Mouse (Mus musculus) lung, adult 2 months (tissue): ENCODE results near the gene Pik3ip1. TPM values are rescaled to one million over a fixed set of nuclear protein-coding genes. Genes with fewer than 3 reads are reported as not detected.

ENCODE experiments used
- DNase-seq: peaks from one replicate; pipeline ENCODE4 v3.0.0; 2022
- H3K4me1 ChIP-seq: fragments of 200-500 bp; 2 replicates; pipeline ENCODE4 v1.6.1; 2011; ENCODE audit warnings: low read length; ENCODE audit not compliant: control insufficient read depth, insufficient read depth
- H3K4me3 ChIP-seq: fragments of 200-500 bp; replicated peaks from 2 replicates; pipeline ENCODE3; 2011; ENCODE audit warnings: low read depth, mild to moderate bottlenecking, control low read depth, low read length; ENCODE audit errors: extremely low read depth
- CTCF ChIP-seq: fragments of 200-500 bp; IDR thresholded peaks from 2 replicates; pipeline ENCODE4 v1.5.1; 2011; ENCODE audit warnings: mild to moderate bottlenecking, low read length, control low read depth; ENCODE audit not compliant: insufficient read depth
- POLR2A ChIP-seq: fragments of 200-500 bp; IDR thresholded peaks from 2 replicates; pipeline ENCODE4 v1.6.1; 2011; ENCODE audit warnings: low read depth, mild to moderate bottlenecking, control low read depth, low read length, borderline replicate concordance; ENCODE audit errors: extremely low read depth
- WGBS: fragments of 180-500 bp; shearing (Covaris S2); methylation state at CpG from one replicate; pipeline ENCODE4 v1.1.7; 2018; 5-methylcytosine and 5-hydroxymethylcytosine counted together
- polyA plus RNA-seq: library from polyadenylated mRNA; depleted of rRNA; stranded (reverse); fragments of >200 nt; gene quantifications from 2 replicates; pipeline ENCODE4 v1.2.3, GENCODE M21; 2012

The Pik3ip1 gene
- polyA plus RNA-seq, 1 experiment, result 23.2 TPM

- no peak for DNase-seq
- Histone ChIP-seq H3K4me1 (peaks cover 30% of the 10 kb centered on the region), H3K4me3 (no peak overlapping the region)
- no peak for TF ChIP-seq POLR2A
- no peak for TF ChIP-seq CTCF
- WGBS, result 79% methylated on average over 11 of the region's 11 CpGs
Measured at GRCm38 (mm10) chr11:3334141-3334710, 4.0 kb downstream of the Pik3ip1 start.

- TF ChIP-seq CTCF (no peak), POLR2A (no peak)
- WGBS, result 30% methylated on average over 9 of the region's 9 CpGs
- DNase-seq, result no peak
- peaks cover 30% of the 10 kb centered on the region for H3K4me1 ChIP-seq
- no peak overlapping the region for H3K4me3 ChIP-seq
Measured at GRCm38 (mm10) chr11:3334711-3335316, 4.6 kb downstream of the Pik3ip1 start.

GRCm38 (mm10) chr11:3335651-3336216 lies 5.5 kb downstream of the Pik3ip1 start:
- WGBS, result 19% methylated on average over 11 of the region's 11 CpGs
- Histone ChIP-seq H3K4me3 (peak overlapping the region; percentile 33), H3K4me1 (peaks cover 30% of the 10 kb centered on the region)
- DNase-seq, result no peak
- TF ChIP-seq CTCF, result no peak
- no peak for TF ChIP-seq POLR2A

DNA sequence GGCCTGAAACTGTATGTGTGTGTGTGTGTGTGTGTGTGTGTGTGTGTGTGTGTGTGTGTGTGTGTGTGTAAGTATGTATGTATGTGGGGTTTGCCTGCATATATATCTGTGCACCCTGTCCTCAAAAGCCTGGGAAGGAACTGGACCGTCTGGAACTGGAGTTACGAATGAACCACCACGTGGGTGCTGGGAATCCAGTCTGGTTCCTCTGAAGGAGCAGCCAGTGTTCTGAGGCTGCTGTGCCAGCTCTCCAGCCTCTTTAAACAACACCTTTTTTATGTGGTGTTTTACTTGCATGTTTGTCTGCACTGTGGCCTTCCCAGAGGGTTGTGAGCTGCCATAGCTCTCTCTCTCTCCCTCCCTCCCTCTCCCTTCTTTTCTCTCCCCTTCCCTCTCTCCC lies 6.4 kb downstream of the Pik3ip1 start:
- no peak for DNase-seq
- 70% methylated on average over 3 of the region's 3 CpGs for WGBS
- Histone ChIP-seq H3K4me1 (peaks cover 29% of the 10 kb centered on the region), H3K4me3 (no peak overlapping the region)
- TF ChIP-seq CTCF (no peak), POLR2A (no peak)

- peaks cover 28% of the 10 kb centered on the region for H3K4me1 ChIP-seq
- DNase-seq, result no peak
- H3K4me3 ChIP-seq, result no peak overlapping the region
- TF ChIP-seq POLR2A (no peak), CTCF (no peak)
- 29% methylated on average over 12 of the region's 12 CpGs for WGBS
Measured at GRCm38 (mm10) chr11:3337173-3337955, 7.2 kb downstream of the Pik3ip1 start.

DNA sequence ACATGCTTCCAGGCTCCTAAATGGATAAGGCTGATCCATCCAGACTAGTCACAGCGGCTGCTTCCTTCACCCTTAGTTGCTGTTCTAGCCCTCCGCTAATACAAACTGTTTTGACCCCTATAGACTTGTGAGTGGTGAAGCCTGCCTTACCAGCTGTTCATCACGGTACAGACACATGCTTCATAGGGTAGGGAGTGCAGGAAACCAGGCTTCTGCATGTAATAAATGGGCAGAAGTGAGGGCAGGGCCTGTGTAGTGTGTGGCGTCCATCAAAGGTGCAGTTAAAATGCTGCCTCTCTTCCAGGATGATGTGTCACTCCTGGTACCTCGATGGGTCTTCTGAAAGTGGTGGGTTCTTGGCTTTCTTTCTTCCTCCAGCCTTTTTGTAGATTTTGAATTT lies 7.8 kb downstream of the Pik3ip1 start:
- TF ChIP-seq CTCF (no peak), POLR2A (no peak)
- 65% methylated on average over 5 of the region's 5 CpGs for WGBS
- H3K4me3 ChIP-seq, result no peak overlapping the region
- DNase-seq, result no peak
- peaks cover 27% of the 10 kb centered on the region for H3K4me1 ChIP-seq

GRCm38 (mm10) chr11:3341476-3341875 lies 11.3 kb downstream of the Pik3ip1 start:
- no peak overlapping the region for H3K4me3 ChIP-seq
- no peak for TF ChIP-seq POLR2A
- TF ChIP-seq CTCF, result no peak
- H3K4me1 ChIP-seq, result peaks cover 7% of the 10 kb centered on the region

GRCm38 (mm10) chr11:3344916-3345315 lies 14.7 kb downstream of the Pik3ip1 start:
- WGBS, result 87% methylated on average over 3 of the region's 3 CpGs
- Histone ChIP-seq H3K4me3 (no peak overlapping the region), H3K4me1 (peaks cover 10% of the 10 kb centered on the region)
- no peak for TF ChIP-seq POLR2A
- DNase-seq, result no peak

More at GRCm38 (mm10) chr11:3341476-3341875, 11.3 kb downstream of the Pik3ip1 start:
- no peak for DNase-seq
- WGBS, result 78% methylated on average over 5 of the region's 5 CpGs

DNA sequence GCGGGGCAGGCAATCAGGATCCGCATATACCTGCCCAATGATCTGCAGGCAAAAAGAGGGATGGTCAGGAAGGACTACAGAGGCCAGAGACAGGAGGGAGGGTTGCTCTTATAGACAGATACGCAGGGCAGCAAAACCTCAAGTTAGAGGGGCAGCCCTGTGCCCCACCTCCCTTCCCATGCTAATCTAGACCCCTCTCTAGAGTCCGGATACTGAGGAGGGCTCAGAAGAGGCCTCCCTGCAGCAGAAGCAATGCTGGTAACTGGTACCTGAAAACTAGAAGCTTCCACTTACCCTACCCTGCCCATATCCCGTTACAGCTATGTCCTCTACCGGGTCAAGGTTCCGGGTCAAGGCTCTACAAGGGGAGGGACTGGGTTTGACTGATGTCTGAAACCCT lies 16.1 kb downstream of the Pik3ip1 start:
- Histone ChIP-seq H3K4me1 (peaks cover 10% of the 10 kb centered on the region), H3K4me3 (no peak overlapping the region)
- 93% methylated on average over 7 of the region's 7 CpGs for WGBS
- TF ChIP-seq POLR2A (no peak), CTCF (no peak)
- DNase-seq, result no peak

GRCm38 (mm10) chr11:3347091-3347834 lies 17.1 kb downstream of the Pik3ip1 start:
- Histone ChIP-seq H3K4me1 (peaks cover 10% of the 10 kb centered on the region), H3K4me3 (no peak overlapping the region)
- TF ChIP-seq CTCF (peak; percentile 94), POLR2A (no peak)
- WGBS, result 61% methylated on average over 12 of the region's 12 CpGs
- DNase-seq, result peak; percentile 84
